Mouse (Mus musculus) bone marrow macrophage, adult 2 months (primary cell): ENCODE results near the gene Ing5.

Experiments used
- CTCF ChIP-seq: IDR thresholded peaks from 2 replicates; pipeline ENCODE4 v1.5.1; 2012; ENCODE audit warnings: low read depth, mild to moderate bottlenecking, low read length, moderate library complexity
- POLR2A ChIP-seq: IDR thresholded peaks from 2 replicates; pipeline ENCODE4 v1.6.1; 2012; ENCODE audit warnings: mild to moderate bottlenecking, low read depth, low read length, borderline replicate concordance

GRCm38 (mm10) chr1:93803556-93804507, at the start of gene Ing5:
- TF ChIP-seq CTCF, result 0 out of 2 replicates have a peak, but pooled peaks have one; percentile 10
- TF ChIP-seq POLR2A, result no peak
